ENCODE assay signal across 8 mouse cellular contexts in the genomic region with DNA sequence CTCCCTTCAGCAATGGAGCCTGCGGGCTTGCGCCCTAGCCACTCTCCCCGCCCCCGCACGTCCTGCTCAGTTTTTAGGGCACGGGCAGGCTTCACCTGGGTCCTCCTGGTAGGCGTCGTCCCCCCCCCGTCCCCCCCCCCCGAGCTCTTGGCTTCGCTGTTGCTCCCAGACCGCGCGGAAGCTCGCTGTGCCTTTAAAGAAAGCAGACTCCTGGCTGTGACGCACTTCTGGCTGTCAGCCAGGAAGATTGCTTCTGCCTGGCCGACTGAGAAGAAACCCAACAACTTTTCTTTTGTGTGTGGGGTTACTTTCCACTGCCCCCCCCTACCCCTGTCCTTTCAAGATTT. TPM values are rescaled to one million over a fixed set of nuclear protein-coding genes. Genes with fewer than 3 reads are reported as not detected.
A peak's percentile ranks its signal among the peaks of the same experiment; 100 is the strongest.
DNase-seq lines count a peak whose midpoint lies in the region; ATAC-seq and TF ChIP-seq lines count a peak whose summit lies in the region.

No protein-coding gene starts in this region.

- H3K9me3 ChIP-seq in heart, embryonic 12.5 days (replicated peaks): no peaks in the 10 kb centered on the region
- no peaks in the 10 kb centered on the region for H3K9me3 ChIP-seq in kidney, embryonic 16.5 days (ENCODE audit: low read length)
- H3K9me3 ChIP-seq in midbrain, postnatal 0 days (ENCODE audit: low read length): no peaks in the 10 kb centered on the region

- peak overlapping the region; percentile 70 for H3K4me3 ChIP-seq in heart, embryonic 12.5 days
- peak overlapping the region; percentile 62 for H3K4me3 ChIP-seq in kidney, embryonic 16.5 days (ENCODE audit: low read length)
- H3K4me3 ChIP-seq in midbrain, postnatal 0 days (ENCODE audit: low read depth, low read length): peak overlapping the region; percentile 77

- ATAC-seq in erythroid progenitor cell, adult 5-6 weeks (replicated peaks; ENCODE audit: low FRiP score, poor library complexity, severe bottlenecking): peak; percentile 53
- ATAC-seq in heart, embryonic 12.5 days (ENCODE audit: insufficient number of reproducible peaks, low FRiP score): peak; percentile 78
- ATAC-seq in kidney, embryonic 16.5 days (ENCODE audit: low FRiP score, low TSS enrichment): peak; percentile 72; the same call in 1 of the 2 replicates
- ATAC-seq in midbrain, postnatal 0 days (ENCODE audit: low FRiP score): peak; percentile 84

- no peak for TF ChIP-seq CTCF in midbrain, postnatal 0 days (IDR thresholded peaks at IDR 0.05)

- peak overlapping the region; percentile 99 for H3K27ac ChIP-seq in heart, embryonic 12.5 days (ENCODE audit: poor library complexity, severe bottlenecking)
- H3K27ac ChIP-seq in kidney, embryonic 16.5 days (ENCODE audit: low read length): peak overlapping the region; percentile 98
- H3K27ac ChIP-seq in midbrain, postnatal 0 days (ENCODE audit: low read depth, low read length): peak overlapping the region; percentile 99

- H3K4me2 ChIP-seq in heart, embryonic 12.5 days: peak overlapping the region; percentile 75
- peak overlapping the region; percentile 77 for H3K4me2 ChIP-seq in kidney, embryonic 16.5 days (replicated peaks; ENCODE audit: low read depth, low read length)
- H3K4me2 ChIP-seq in midbrain, postnatal 0 days (ENCODE audit: low read depth, low read length, poor library complexity, severe bottlenecking): peak overlapping the region; percentile 58

- H3K36me3 ChIP-seq in heart, embryonic 12.5 days: peaks cover 3% of the 10 kb centered on the region; the same call in 1 of the 2 replicates
- no peaks in the 10 kb centered on the region for H3K36me3 ChIP-seq in kidney, embryonic 16.5 days (ENCODE audit: insufficient read depth, low read length)
- H3K36me3 ChIP-seq in midbrain, postnatal 0 days (ENCODE audit: insufficient read depth, low read length): no peaks in the 10 kb centered on the region

- no peaks in the 10 kb centered on the region for H3K27me3 ChIP-seq in heart, embryonic 12.5 days (replicated peaks)
- no peaks in the 10 kb centered on the region for H3K27me3 ChIP-seq in kidney, embryonic 16.5 days (ENCODE audit: insufficient read depth, low read length)
- H3K27me3 ChIP-seq in midbrain, postnatal 0 days (ENCODE audit: insufficient read depth, low read length): no peaks in the 10 kb centered on the region

- H3K9ac ChIP-seq in heart, embryonic 12.5 days: peak overlapping the region; percentile 87
- H3K9ac ChIP-seq in kidney, embryonic 16.5 days (replicated peaks; ENCODE audit: low read length): peak overlapping the region; percentile 81
- H3K9ac ChIP-seq in midbrain, postnatal 0 days (replicated peaks; ENCODE audit: low read length, poor library complexity, severe bottlenecking): peak overlapping the region; percentile 96

- peak; percentile 94 for DNase-seq in 416B (ENCODE audit: low read depth)
- peak; percentile 92 for DNase-seq in adrenal gland, adult 2 months
- peak; percentile 80 for DNase-seq in liver
- DNase-seq in midbrain, postnatal 0 days (ENCODE audit: low spot score): peak; percentile 97
- DNase-seq in spleen, postnatal 36 days (ENCODE audit: low spot score in 2 of 2): peak; percentile 85 to 87

- peaks cover 59% of the 10 kb centered on the region for H3K4me1 ChIP-seq in heart, embryonic 12.5 days (replicated peaks)
- peaks cover 45% of the 10 kb centered on the region for H3K4me1 ChIP-seq in kidney, embryonic 16.5 days (ENCODE audit: insufficient read depth, low read length)
- peaks cover 12% of the 10 kb centered on the region; the same call in 1 of the 2 replicates for H3K4me1 ChIP-seq in midbrain, postnatal 0 days (ENCODE audit: insufficient read depth, low read length)

- WGBS in heart, embryonic 12.5 days: 2% methylated on average over 13 of the region's 17 CpGs
- 0% methylated on average over 10 of the region's 17 CpGs for WGBS in kidney, embryonic 16.5 days
- 0% methylated on average over 12 of the region's 17 CpGs for WGBS in midbrain, postnatal 0 days

RNA-seq across cellular contexts. Expression of gene Numa1, which starts 36.5 kb away (rescaled TPM):
- total RNA-seq in adrenal gland, adult 2 months (2021): 100 to 1,000 TPM; 167 to 176 TPM
- 89.3 and 96.6 TPM in 2 replicates for polyA plus RNA-seq in adrenal gland, adult 2 months (2012; rRNA removed)
- total RNA-seq in erythroid progenitor cell, adult 5-6 weeks (2015; ENCODE audit: low replicate concordance): 177 and 218 TPM in 2 replicates
- total RNA-seq in erythroid progenitor cell, adult 5-6 weeks (2017; ENCODE audit: low replicate concordance): 324 and 405 TPM in 2 replicates
- polyA plus RNA-seq in heart, embryonic 12.5 days (2016; fragmentation: Nextera tagmentation; extraction: Ambion mirVana): 67.8 and 70.6 TPM in 2 replicates
- polyA plus RNA-seq in kidney, embryonic 16.5 days (2015; fragmentation: Nextera tagmentation; extraction: Ambion mirVana): 72.1 and 75.6 TPM in 2 replicates
- total RNA-seq in midbrain, postnatal 0 days (2014; rRNA removed): 64.4 and 74.0 TPM in 2 replicates
- 17.9 and 20.6 TPM in 2 replicates for polyA plus RNA-seq in midbrain, postnatal 0 days (2015; fragmentation: Nextera tagmentation; extraction: Ambion mirVana)

RNA-seq across cellular contexts. Expression of gene Lrrc51, which starts 36.7 kb away (rescaled TPM):
- 10 to 100 TPM; 11.7 to 17.3 TPM for total RNA-seq in adrenal gland, adult 2 months (2021)
- polyA plus RNA-seq in adrenal gland, adult 2 months (2012; rRNA removed): 9.4 and 10.3 TPM in 2 replicates
- total RNA-seq in erythroid progenitor cell, adult 5-6 weeks (2015; ENCODE audit: low replicate concordance): 6.1 TPM in 1 of 2 replicates, not detected in the other
- total RNA-seq in erythroid progenitor cell, adult 5-6 weeks (2017; ENCODE audit: low replicate concordance): 4.6 TPM in 1 of 2 replicates, not detected in the other
- polyA plus RNA-seq in heart, embryonic 12.5 days (2016; fragmentation: Nextera tagmentation; extraction: Ambion mirVana): 4.2 and 5.0 TPM in 2 replicates
- polyA plus RNA-seq in kidney, embryonic 16.5 days (2015; fragmentation: Nextera tagmentation; extraction: Ambion mirVana): 10.8 and 13.9 TPM in 2 replicates
- total RNA-seq in midbrain, postnatal 0 days (2014; rRNA removed): 3.7 and 6.9 TPM in 2 replicates
- polyA plus RNA-seq in midbrain, postnatal 0 days (2015; fragmentation: Nextera tagmentation; extraction: Ambion mirVana): 7.0 TPM in 2 replicates

RNA-seq across cellular contexts. Expression of gene Il18bp, which starts 48.1 kb away (rescaled TPM):
- 10 to 100 TPM in 1 of 2 experiments, 1 to 10 TPM in 1; 6.1 to 22.2 TPM for total RNA-seq in adrenal gland, adult 2 months (2021)
- 15.5 and 18.2 TPM in 2 replicates for polyA plus RNA-seq in adrenal gland, adult 2 months (2012; rRNA removed)
- 10.1 and 23.5 TPM in 2 replicates for total RNA-seq in erythroid progenitor cell, adult 5-6 weeks (2015; ENCODE audit: low replicate concordance)
- total RNA-seq in erythroid progenitor cell, adult 5-6 weeks (2017; ENCODE audit: low replicate concordance): 3.7 and 10.2 TPM in 2 replicates
- 1.8 TPM in 2 replicates for polyA plus RNA-seq in heart, embryonic 12.5 days (2016; fragmentation: Nextera tagmentation; extraction: Ambion mirVana)
- polyA plus RNA-seq in kidney, embryonic 16.5 days (2015; fragmentation: Nextera tagmentation; extraction: Ambion mirVana): 3.0 and 3.3 TPM in 2 replicates
- 7.7 and 12.9 TPM in 2 replicates for total RNA-seq in midbrain, postnatal 0 days (2014; rRNA removed)
- 3.1 and 4.2 TPM in 2 replicates for polyA plus RNA-seq in midbrain, postnatal 0 days (2015; fragmentation: Nextera tagmentation; extraction: Ambion mirVana)

Comparison
In these comparisons a context has a peak if more than half of its experiments do, and no peak if none do; other contexts are left out.
1. Peak in every context shown above with its lines: DNase-seq, ATAC-seq, H3K4me3 ChIP-seq and H3K27ac ChIP-seq.